Mouse (Mus musculus): ENCODE measurements around the gene Gpx4. TPM values are rescaled to one million over a fixed set of nuclear protein-coding genes. Genes with fewer than 3 reads are reported as not detected.

The Gpx4 gene
- polyA plus RNA-seq, 1 experiment from 2014 or later, result 499 TPM

GRCm38 (mm10) chr10:80104181-80104580, 57.2 kb downstream of the Gpx4 start:
- no peak overlapping the region for H3K27ac ChIP-seq
- 76% methylated on average over 3 of the region's 3 CpGs for WGBS
- no peak overlapping the region for H3K9ac ChIP-seq
- H3K9me3 ChIP-seq, result no peaks in the 10 kb centered on the region
- no peak for ATAC-seq (ENCODE audit: low FRiP score, low read depth)
- H3K27me3 ChIP-seq (replicated peaks), result no peaks in the 10 kb centered on the region
- peaks cover 13% of the 10 kb centered on the region for H3K4me1 ChIP-seq
- H3K4me2 ChIP-seq (replicated peaks), result no peak overlapping the region
- H3K4me3 ChIP-seq, result no peak overlapping the region
- no peaks in the 10 kb centered on the region for H3K36me3 ChIP-seq

- no peaks in the 10 kb centered on the region for H3K9me3 ChIP-seq
- no peak within 1 kb of the TSS for H3K9ac ChIP-seq
- H3K27me3 ChIP-seq (replicated peaks), result no peaks in the 10 kb centered on the region
- H3K36me3 ChIP-seq, result no peaks in the 10 kb centered on the region
- peaks cover 13% of the 10 kb centered on the region for H3K4me1 ChIP-seq
- 69% methylated on average over 5 of the region's 5 CpGs for WGBS
- no peak within 1 kb of the TSS for H3K4me2 ChIP-seq (replicated peaks)
- no peak within 1 kb of the TSS for H3K27ac ChIP-seq
- no peak within 1 kb of the TSS for H3K4me3 ChIP-seq
- ATAC-seq (ENCODE audit: low FRiP score, low read depth), result no peak
These were observed 58.5 kb downstream of the Gpx4 start, which contains the start of gene Sbno2 for GRCm38 (mm10) chr10:80105460-80105859. TSS of gene Sbno2 (minus strand) at chr10:80105571.

GRCm38 (mm10) chr10:80105926-80106325, 59.0 kb downstream of the Gpx4 start:
- Histone ChIP-seq H3K4me1 (peaks cover 10% of the 10 kb centered on the region), H3K4me2 (replicated peaks) (no peak overlapping the region), H3K27me3 (replicated peaks) (no peaks in the 10 kb centered on the region), H3K9ac (no peak overlapping the region), H3K27ac (no peak overlapping the region), H3K4me3 (no peak overlapping the region), H3K9me3 (no peaks in the 10 kb centered on the region), H3K36me3 (no peaks in the 10 kb centered on the region)
- WGBS, result 76% methylated on average over 5 of the region's 5 CpGs
- no peak for ATAC-seq (ENCODE audit: low FRiP score, low read depth)

Other genes with a start within 250 kb of the Gpx4 start
- gene Misp, start 226.2 kb upstream of the Gpx4 start, polyA plus RNA-seq (2016; fragmentation: Nextera tagmentation; extraction: Ambion mirVana), result 1.6 and 2.3 TPM in 2 replicates
- gene Ptbp1, start 192.7 kb upstream of the Gpx4 start, polyA plus RNA-seq (2016; fragmentation: Nextera tagmentation; extraction: Ambion mirVana), result 180 and 189 TPM in 2 replicates
- gene Prtn3, start 172.7 kb upstream of the Gpx4 start, polyA plus RNA-seq (2016; fragmentation: Nextera tagmentation; extraction: Ambion mirVana), result 12.6 and 15.5 TPM in 2 replicates
- 296 and 301 TPM in 2 replicates for gene Plppr3, start 172.5 kb upstream of the Gpx4 start, polyA plus RNA-seq (2016; fragmentation: Nextera tagmentation; extraction: Ambion mirVana)
- gene Elane, start 160.9 kb upstream of the Gpx4 start, polyA plus RNA-seq (2016; fragmentation: Nextera tagmentation; extraction: Ambion mirVana), result 0.34 and 0.53 TPM in 2 replicates
- not detected in 2 replicates for gene Cfd, start 156.3 kb upstream of the Gpx4 start, polyA plus RNA-seq (2016; fragmentation: Nextera tagmentation; extraction: Ambion mirVana)
- gene Med16, start 138.2 kb upstream of the Gpx4 start, polyA plus RNA-seq (2016; fragmentation: Nextera tagmentation; extraction: Ambion mirVana), result 60.5 and 62.6 TPM in 2 replicates
- 28.4 and 40.5 TPM in 2 replicates for gene Gm26602, start 136.3 kb upstream of the Gpx4 start, polyA plus RNA-seq (2016; fragmentation: Nextera tagmentation; extraction: Ambion mirVana)
- gene Kiss1r, start 130.2 kb upstream of the Gpx4 start, polyA plus RNA-seq (2016; fragmentation: Nextera tagmentation; extraction: Ambion mirVana), result 1.1 and 1.3 TPM in 2 replicates
- 185 and 186 TPM in 2 replicates for gene R3hdm4, start 126.0 kb upstream of the Gpx4 start, polyA plus RNA-seq (2016; fragmentation: Nextera tagmentation; extraction: Ambion mirVana)
- 4.9 and 7.7 TPM in 2 replicates for gene Arid3a, start 120.1 kb upstream of the Gpx4 start, polyA plus RNA-seq (2016; fragmentation: Nextera tagmentation; extraction: Ambion mirVana)
- gene Wdr18, start 87.0 kb upstream of the Gpx4 start, polyA plus RNA-seq (2016; fragmentation: Nextera tagmentation; extraction: Ambion mirVana), result 84.5 and 98.3 TPM in 2 replicates
- 0.24 and 0.40 TPM in 2 replicates for gene Grin3b, start 76.5 kb upstream of the Gpx4 start, polyA plus RNA-seq (2016; fragmentation: Nextera tagmentation; extraction: Ambion mirVana)
- 26.3 and 27.7 TPM in 2 replicates for gene Tmem259, start 62.8 kb upstream of the Gpx4 start, polyA plus RNA-seq (2016; fragmentation: Nextera tagmentation; extraction: Ambion mirVana)
- gene Cnn2, start 58.6 kb upstream of the Gpx4 start, polyA plus RNA-seq (2016; fragmentation: Nextera tagmentation; extraction: Ambion mirVana), result 106 and 107 TPM in 2 replicates
- 9.9 and 10.7 TPM in 2 replicates for gene Abca7, start 50.7 kb upstream of the Gpx4 start, polyA plus RNA-seq (2016; fragmentation: Nextera tagmentation; extraction: Ambion mirVana)
- gene Arhgap45, start 30.5 kb upstream of the Gpx4 start, polyA plus RNA-seq (2016; fragmentation: Nextera tagmentation; extraction: Ambion mirVana), result 4.3 and 4.7 TPM in 2 replicates
- 160 and 166 TPM in 2 replicates for gene Polr2e, start 7.4 kb upstream of the Gpx4 start, polyA plus RNA-seq (2016; fragmentation: Nextera tagmentation; extraction: Ambion mirVana)
- gene Sbno2, start 58.4 kb downstream of the Gpx4 start, polyA plus RNA-seq (2016; fragmentation: Nextera tagmentation; extraction: Ambion mirVana), result 15.1 and 15.4 TPM in 2 replicates
- 17.4 and 23.9 TPM in 2 replicates for gene Stk11, start 68.6 kb downstream of the Gpx4 start, polyA plus RNA-seq (2016; fragmentation: Nextera tagmentation; extraction: Ambion mirVana)
- 396 and 422 TPM in 2 replicates for gene Atp5d, start 91.5 kb downstream of the Gpx4 start, polyA plus RNA-seq (2016; fragmentation: Nextera tagmentation; extraction: Ambion mirVana)
- gene Cbarp, start 93.7 kb downstream of the Gpx4 start, polyA plus RNA-seq (2016; fragmentation: Nextera tagmentation; extraction: Ambion mirVana), result 26.5 and 27.3 TPM in 2 replicates
- 40.8 and 45.1 TPM in 2 replicates for gene Midn, start 101.1 kb downstream of the Gpx4 start, polyA plus RNA-seq (2016; fragmentation: Nextera tagmentation; extraction: Ambion mirVana)
- gene Cirbp, start 118.8 kb downstream of the Gpx4 start, polyA plus RNA-seq (2016; fragmentation: Nextera tagmentation; extraction: Ambion mirVana), result 262 and 273 TPM in 2 replicates
- gene 1600002K03Rik, start 125.8 kb downstream of the Gpx4 start, polyA plus RNA-seq (2016; fragmentation: Nextera tagmentation; extraction: Ambion mirVana), result 14.9 and 15.7 TPM in 2 replicates
- gene Efna2, start 132.3 kb downstream of the Gpx4 start, polyA plus RNA-seq (2016; fragmentation: Nextera tagmentation; extraction: Ambion mirVana), result 47.9 and 48.0 TPM in 2 replicates
- 52.1 and 54.6 TPM in 2 replicates for gene Mum1, start 179.3 kb downstream of the Gpx4 start, polyA plus RNA-seq (2016; fragmentation: Nextera tagmentation; extraction: Ambion mirVana)
- 214 and 227 TPM in 2 replicates for gene Ndufs7, start 202.0 kb downstream of the Gpx4 start, polyA plus RNA-seq (2016; fragmentation: Nextera tagmentation; extraction: Ambion mirVana)
- 37.9 and 38.6 TPM in 2 replicates for gene Gamt, start 213.8 kb downstream of the Gpx4 start, polyA plus RNA-seq (2016; fragmentation: Nextera tagmentation; extraction: Ambion mirVana)
- 66.6 TPM in 2 replicates for gene Dazap1, start 214.3 kb downstream of the Gpx4 start, polyA plus RNA-seq (2016; fragmentation: Nextera tagmentation; extraction: Ambion mirVana)
- 643 and 654 TPM in 2 replicates for gene Rps15, start 245.3 kb downstream of the Gpx4 start, polyA plus RNA-seq (2016; fragmentation: Nextera tagmentation; extraction: Ambion mirVana)
- 160 and 175 TPM in 2 replicates for gene Apc2, start 248.8 kb downstream of the Gpx4 start, polyA plus RNA-seq (2016; fragmentation: Nextera tagmentation; extraction: Ambion mirVana)

Measured in neural tube, embryonic 12.5 days (tissue).